Comparison of ENCODE assay signal across 8 mouse cellular contexts in the genomic region with DNA sequence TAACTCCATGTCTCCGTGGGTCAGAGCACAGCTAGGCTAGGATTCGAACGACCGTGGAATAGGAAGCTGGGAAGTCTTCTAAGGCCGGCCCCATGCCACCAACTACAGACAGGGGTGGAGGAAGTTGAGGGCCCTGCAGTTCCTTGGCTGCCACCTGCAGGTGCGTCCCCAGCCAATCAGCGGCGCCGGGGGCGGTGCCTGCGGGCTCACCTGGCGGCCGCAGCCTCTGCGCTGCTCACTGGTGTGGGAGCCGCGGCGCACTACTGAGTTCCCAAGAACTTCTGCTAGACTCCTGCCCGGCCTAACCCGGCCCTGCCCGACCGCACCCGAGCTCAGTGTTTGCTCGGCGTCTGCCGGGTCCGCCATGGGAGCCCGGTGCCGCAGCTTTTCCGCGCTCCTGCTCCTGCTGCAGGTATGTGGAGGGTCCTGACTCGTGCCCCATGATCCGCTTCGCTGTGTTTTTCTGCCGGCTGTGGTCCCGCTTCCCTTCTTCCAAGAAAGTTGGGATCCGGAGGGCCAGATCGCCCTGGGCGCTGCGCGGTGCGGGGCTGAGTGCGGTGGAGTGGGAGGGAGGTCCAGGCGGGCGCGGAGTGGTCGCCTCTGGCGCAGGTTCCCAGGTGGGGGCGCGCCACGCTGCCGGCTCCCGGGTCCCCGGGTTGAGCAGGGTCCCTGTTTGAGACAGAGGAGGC. TPM values are rescaled to one million over a fixed set of nuclear protein-coding genes. Genes with fewer than 3 reads are reported as not detected.
A peak's percentile ranks its signal among the peaks of the same experiment; 100 is the strongest.
DNase-seq lines count a peak whose midpoint lies in the region; ATAC-seq and TF ChIP-seq lines count a peak whose summit lies in the region.

TSS of gene Cdh1 (plus strand) at position 221 of the 689 bp plus-strand sequence.

- TF ChIP-seq POLR2A in thymus, adult 2 months (IDR thresholded peaks at IDR 0.05; ENCODE audit: control insufficient read depth, extremely low read depth, insufficient read depth, low read length, poor library complexity) = no peak

- TF ChIP-seq CTCF in intestine, postnatal 0 days (IDR thresholded peaks at IDR 0.05; ENCODE audit: low read depth) = peak; percentile 72
- TF ChIP-seq CTCF in thymus, adult 2 months (IDR thresholded peaks at IDR 0.05; ENCODE audit: borderline replicate concordance, control insufficient read depth, extremely low read depth, insufficient read depth, low read length, poor library complexity) = peak; percentile 20; the same call in 1 of the 2 replicates

- H3K36me3 ChIP-seq in erythroblast, embryonic 14.5 days (ENCODE audit: control insufficient read depth) = no peaks in the 10 kb centered on the region
- no peaks in the 10 kb centered on the region for H3K36me3 ChIP-seq in forebrain, embryonic 15.5 days
- no peaks in the 10 kb centered on the region for H3K36me3 ChIP-seq in intestine, postnatal 0 days (ENCODE audit: control insufficient read depth, insufficient read depth)
- H3K36me3 ChIP-seq in liver, embryonic 13.5 days = no peaks in the 10 kb centered on the region
- H3K36me3 ChIP-seq in thymus, adult 2 months (ENCODE audit: control insufficient read depth, insufficient read depth, low read length) = no peaks in the 10 kb centered on the region

- no peaks in the 10 kb centered on the region; the same call in 1 of the 2 replicates for H3K4me1 ChIP-seq in erythroblast, embryonic 14.5 days (ENCODE audit: control insufficient read depth)
- H3K4me1 ChIP-seq in forebrain, embryonic 15.5 days = peaks cover 16% of the 10 kb centered on the region
- H3K4me1 ChIP-seq in intestine, postnatal 0 days (replicated peaks; ENCODE audit: control insufficient read depth, insufficient read depth, low read length) = no peaks in the 10 kb centered on the region
- 0 out of 2 replicates have a peak, but pooled peaks cover 6% of the 10 kb centered on the region for H3K4me1 ChIP-seq in liver, embryonic 13.5 days (replicated peaks)
- peaks cover 25% of the 10 kb centered on the region for H3K4me1 ChIP-seq in thymus, adult 2 months (replicated peaks; ENCODE audit: control insufficient read depth, insufficient read depth, low read length)

- under 1% methylated on average over 53 of the region's 53 CpGs for WGBS in forebrain, embryonic 15.5 days
- under 1% methylated on average over 53 of the region's 53 CpGs for WGBS in intestine, postnatal 0 days
- 2% methylated on average over 53 of the region's 53 CpGs for WGBS in liver, embryonic 13.5 days (ENCODE audit: insufficient replicate concordance)
- 1% methylated on average over 53 of the region's 53 CpGs for WGBS in thymus, adult 2 months

- no peak within 1 kb of the TSS for H3K27ac ChIP-seq in forebrain, embryonic 15.5 days (replicated peaks)
- peak within 1 kb of the TSS; percentile 81 for H3K27ac ChIP-seq in intestine, postnatal 0 days (ENCODE audit: low read depth, low read length)
- no peak within 1 kb of the TSS for H3K27ac ChIP-seq in liver, embryonic 13.5 days
- H3K27ac ChIP-seq in thymus, adult 2 months (ENCODE audit: control insufficient read depth, insufficient read depth, low read length) = no peak within 1 kb of the TSS

- H3K9ac ChIP-seq in forebrain, embryonic 15.5 days (replicated peaks) = peak within 1 kb of the TSS; percentile 37
- peak within 1 kb of the TSS; percentile 85 for H3K9ac ChIP-seq in intestine, postnatal 0 days (ENCODE audit: low read depth, low read length)
- H3K9ac ChIP-seq in liver, embryonic 13.5 days = peak within 1 kb of the TSS; percentile 63

- peak; percentile 16 for DNase-seq in adrenal gland, postnatal 25 days
- no peak for DNase-seq in liver, embryonic 13.5 days
- peak; percentile 68 for DNase-seq in naive thymus-derived CD4-positive, alpha-beta T cell, adult 2 months (ENCODE audit: low read depth)
- peak; percentile 64 for DNase-seq in thymus, adult 2 months

- H3K4me2 ChIP-seq in forebrain, embryonic 15.5 days (replicated peaks) = peak within 1 kb of the TSS; percentile 93
- peak within 1 kb of the TSS; percentile 65 for H3K4me2 ChIP-seq in intestine, postnatal 0 days (replicated peaks; ENCODE audit: low read depth)
- peak within 1 kb of the TSS; percentile 56 for H3K4me2 ChIP-seq in liver, embryonic 13.5 days

- H3K4me3 ChIP-seq in erythroblast, embryonic 14.5 days (replicated peaks) = peak within 1 kb of the TSS; percentile 55
- peak within 1 kb of the TSS; percentile 49 for H3K4me3 ChIP-seq in forebrain, embryonic 15.5 days
- peak within 1 kb of the TSS; percentile 64 for H3K4me3 ChIP-seq in intestine, postnatal 0 days (ENCODE audit: low read depth, low read length)
- H3K4me3 ChIP-seq in liver, embryonic 13.5 days (replicated peaks) = peak within 1 kb of the TSS; percentile 56
- peak within 1 kb of the TSS; percentile 38 for H3K4me3 ChIP-seq in thymus, adult 2 months (ENCODE audit: control insufficient read depth, insufficient read depth, low read length)

- no peaks in the 10 kb centered on the region for H3K9me3 ChIP-seq in erythroblast, embryonic 14.5 days (ENCODE audit: control insufficient read depth, low read length)
- no peaks in the 10 kb centered on the region for H3K9me3 ChIP-seq in forebrain, embryonic 15.5 days
- H3K9me3 ChIP-seq in intestine, postnatal 0 days (ENCODE audit: control insufficient read depth) = no peaks in the 10 kb centered on the region
- no peaks in the 10 kb centered on the region for H3K9me3 ChIP-seq in liver, embryonic 13.5 days (replicated peaks)

- no peak for ATAC-seq in erythroblast, adult 5-6 weeks (replicated peaks; ENCODE audit: low FRiP score, poor library complexity, severe bottlenecking)
- ATAC-seq in forebrain, embryonic 15.5 days (replicated peaks) = peak; percentile 46; the same call in 1 of the 2 replicates
- ATAC-seq in intestine, postnatal 0 days = peak; percentile 92
- ATAC-seq in liver, embryonic 13.5 days (ENCODE audit: low read depth) = no peak

- peaks cover 55% of the 10 kb centered on the region for H3K27me3 ChIP-seq in erythroblast, embryonic 14.5 days (ENCODE audit: control insufficient read depth)
- peaks cover 43% of the 10 kb centered on the region for H3K27me3 ChIP-seq in forebrain, embryonic 15.5 days
- H3K27me3 ChIP-seq in intestine, postnatal 0 days (replicated peaks; ENCODE audit: control insufficient read depth, insufficient read depth, low read length) = 0 out of 2 replicates have a peak, but pooled peaks cover 3% of the 10 kb centered on the region
- H3K27me3 ChIP-seq in liver, embryonic 13.5 days = peaks cover 71% of the 10 kb centered on the region
- peaks cover 5% of the 10 kb centered on the region; the same call in 1 of the 2 replicates for H3K27me3 ChIP-seq in thymus, adult 2 months (ENCODE audit: control insufficient read depth, insufficient read depth, low read length)

RNA-seq across cellular contexts. Expression of gene Cdh1, which starts in this region (rescaled TPM):
- polyA plus RNA-seq in erythroblast, embryonic 14.5 days (2012) = 0.01 TPM in 1 of 2 replicates, not detected in the other
- 0.96 and 2.9 TPM in 2 replicates for total RNA-seq in erythroblast, adult 5-6 weeks (2015; ENCODE audit: low replicate concordance)
- 0.84 and 1.2 TPM in 2 replicates for total RNA-seq in erythroblast, adult 5-6 weeks (2017; ENCODE audit: low replicate concordance)
- total RNA-seq in adrenal gland, postnatal 25 days (2021) = 0.06 and 0.48 TPM in 2 replicates
- 1.2 and 1.8 TPM in 2 replicates for polyA plus RNA-seq in forebrain, embryonic 15.5 days (2015; fragmentation: Nextera tagmentation; extraction: Ambion mirVana)
- 82.1 and 88.1 TPM in 2 replicates for polyA plus RNA-seq in intestine, postnatal 0 days (2015; fragmentation: Nextera tagmentation; extraction: Ambion mirVana)
- polyA plus RNA-seq in liver, embryonic 13.5 days (2015; fragmentation: Nextera tagmentation; extraction: Ambion mirVana) = 12.1 and 17.3 TPM in 2 replicates
- 23.5 TPM in 2 replicates for polyA plus RNA-seq in thymus, adult 2 months (2012; rRNA removed)

Comparison
In these comparisons a context has a peak if more than half of its experiments do, and no peak if none do; other contexts are left out.
1. Peak in DNase-seq in adrenal gland, postnatal 25 days; RNA of the gene not detected or under 1 TPM.
2. ATAC-seq: peak in forebrain, embryonic 15.5 days (single experiment) and intestine, postnatal 0 days (single experiment); none in erythroblast, adult 5-6 weeks (single experiment) and liver, embryonic 13.5 days (single experiment).
3. Peak in every context shown above with its lines, with median percentiles within 50 percentile points of each other: H3K4me3 ChIP-seq, H3K4me2 ChIP-seq and H3K9ac ChIP-seq.